Mouse (Mus musculus): ENCODE results near the gene Ndufs4. TPM values are rescaled to one million over a fixed set of nuclear protein-coding genes. Genes with fewer than 3 reads are reported as not detected.

Gene Ndufs4
- total and polyA plus RNA-seq, 2 experiments from 2014 or later = 36.4 to 414 TPM

DNA sequence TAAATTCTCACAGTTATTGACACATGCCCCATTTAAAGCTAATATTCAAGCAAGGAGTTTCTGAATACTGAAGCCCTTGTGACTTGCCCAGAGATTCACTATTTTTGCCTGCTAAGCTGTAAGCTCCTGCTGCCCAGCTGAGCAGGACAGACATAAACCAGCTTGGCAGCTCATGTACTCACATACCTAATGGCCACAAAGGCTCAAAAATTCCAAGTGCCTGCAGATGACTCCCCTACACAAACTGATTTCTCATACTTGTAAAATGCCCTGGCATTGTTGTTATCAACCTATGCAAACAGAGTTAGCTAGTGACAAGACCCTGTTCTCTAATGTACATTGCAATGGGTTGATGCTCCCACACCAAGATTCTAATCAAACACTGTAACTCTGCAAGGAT lies 68.9 kb downstream of the Ndufs4 start:
- Histone ChIP-seq H3K4me3 (ENCODE audit: low read depth, low read length) (no peak overlapping the region), H3K36me3 (ENCODE audit: insufficient read depth, low read length) (no peaks in the 10 kb centered on the region), H3K9ac (replicated peaks; ENCODE audit: low read length, poor library complexity, severe bottlenecking) (no peak overlapping the region), H3K4me2 (ENCODE audit: low read depth, low read length, poor library complexity, severe bottlenecking) (no peak overlapping the region), H3K27me3 (ENCODE audit: insufficient read depth, low read length) (no peaks in the 10 kb centered on the region), H3K9me3 (ENCODE audit: low read length) (no peaks in the 10 kb centered on the region), H3K4me1 (ENCODE audit: insufficient read depth, low read length) (no peaks in the 10 kb centered on the region; the same call in 1 of the 2 replicates), H3K27ac (ENCODE audit: low read depth, low read length) (no peak overlapping the region)
- ATAC-seq (ENCODE audit: low FRiP score) = no peak
- TF ChIP-seq CTCF (IDR thresholded peaks at IDR 0.05) = no peak
- no peak for DNase-seq (ENCODE audit: low spot score)

DNA sequence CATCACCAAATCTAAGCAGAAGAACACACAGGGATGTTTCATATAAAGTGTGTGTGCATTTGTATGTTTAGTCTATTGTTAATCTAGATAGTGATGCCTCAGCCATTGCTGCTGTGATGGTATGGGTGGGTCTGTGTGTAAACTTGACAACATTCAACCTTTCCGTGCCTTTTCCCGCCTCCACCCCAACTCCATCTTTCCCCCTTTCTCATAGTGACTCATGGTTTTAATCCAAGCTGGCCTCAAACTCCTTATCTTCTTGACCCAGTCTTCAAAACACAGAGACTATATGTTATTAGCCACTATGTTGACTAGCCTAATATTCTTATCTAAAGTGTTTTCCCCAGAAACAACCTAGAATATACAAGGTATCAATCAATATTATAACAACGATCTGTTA lies 72.7 kb downstream of the Ndufs4 start:
- Histone ChIP-seq H3K27ac (ENCODE audit: low read depth, low read length) (no peak overlapping the region), H3K9me3 (ENCODE audit: low read length) (no peaks in the 10 kb centered on the region), H3K4me3 (ENCODE audit: low read depth, low read length) (no peak overlapping the region), H3K9ac (replicated peaks; ENCODE audit: low read length, poor library complexity, severe bottlenecking) (no peak overlapping the region), H3K4me2 (ENCODE audit: low read depth, low read length, poor library complexity, severe bottlenecking) (no peak overlapping the region), H3K27me3 (ENCODE audit: insufficient read depth, low read length) (no peaks in the 10 kb centered on the region), H3K36me3 (ENCODE audit: insufficient read depth, low read length) (no peaks in the 10 kb centered on the region), H3K4me1 (ENCODE audit: insufficient read depth, low read length) (no peaks in the 10 kb centered on the region; the same call in 1 of the 2 replicates)
- DNase-seq (ENCODE audit: low spot score) = no peak
- 95% methylated on average over 3 of the region's 3 CpGs for WGBS
- TF ChIP-seq CTCF (IDR thresholded peaks at IDR 0.05) = no peak
- ATAC-seq (ENCODE audit: low FRiP score) = no peak

DNA sequence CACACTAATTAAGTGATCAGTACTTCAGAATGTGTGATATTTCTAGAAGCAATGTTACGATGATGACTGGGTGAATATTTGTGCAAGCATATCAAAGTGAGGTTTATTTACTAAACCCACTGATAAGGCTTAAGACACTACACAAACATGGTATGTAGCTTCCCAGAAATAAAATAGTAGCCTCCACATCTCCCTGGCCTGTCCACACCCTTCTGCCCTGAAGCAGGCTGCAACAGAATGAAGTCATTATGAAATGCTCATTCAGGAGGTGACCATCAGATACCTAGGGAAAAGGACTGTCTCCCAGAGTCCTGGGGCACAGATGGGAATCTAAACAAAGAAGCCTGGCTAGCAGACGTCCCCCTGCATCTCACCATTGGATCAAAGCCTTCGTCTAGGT lies 73.1 kb downstream of the Ndufs4 start:
- Histone ChIP-seq H3K4me1 (ENCODE audit: insufficient read depth, low read length) (no peaks in the 10 kb centered on the region; the same call in 1 of the 2 replicates), H3K9ac (replicated peaks; ENCODE audit: low read length, poor library complexity, severe bottlenecking) (no peak overlapping the region), H3K9me3 (ENCODE audit: low read length) (no peaks in the 10 kb centered on the region), H3K4me3 (ENCODE audit: low read depth, low read length) (no peak overlapping the region), H3K27ac (ENCODE audit: low read depth, low read length) (no peak overlapping the region), H3K4me2 (ENCODE audit: low read depth, low read length, poor library complexity, severe bottlenecking) (no peak overlapping the region), H3K27me3 (ENCODE audit: insufficient read depth, low read length) (no peaks in the 10 kb centered on the region), H3K36me3 (ENCODE audit: insufficient read depth, low read length) (no peaks in the 10 kb centered on the region)
- no peak for DNase-seq (ENCODE audit: low spot score)
- 84% methylated on average over 3 of the region's 3 CpGs for WGBS
- ATAC-seq (ENCODE audit: low FRiP score) = no peak
- TF ChIP-seq CTCF (IDR thresholded peaks at IDR 0.05) = no peak

DNA sequence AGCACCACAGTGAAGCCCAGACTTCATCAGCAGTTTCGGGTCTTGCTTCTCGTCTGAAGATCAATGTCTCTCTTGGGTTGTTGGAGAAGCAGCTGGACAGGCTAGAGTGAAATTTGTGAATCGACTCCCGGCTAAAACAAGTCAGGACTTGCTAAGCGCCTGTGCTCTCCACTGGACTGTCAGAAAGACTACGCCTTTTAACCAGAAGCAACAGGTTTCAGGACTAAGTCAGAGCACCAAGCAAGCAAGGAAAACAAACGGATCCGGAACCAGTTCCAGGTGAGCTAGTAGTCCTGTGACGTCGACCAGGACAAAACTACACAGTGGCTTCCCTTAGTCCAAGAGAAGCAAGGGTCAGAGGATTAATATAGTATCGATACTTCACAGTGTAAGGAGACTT lies 77.5 kb downstream of the Ndufs4 start:
- Histone ChIP-seq H3K4me2 (ENCODE audit: low read depth, low read length, poor library complexity, severe bottlenecking) (no peak overlapping the region), H3K36me3 (ENCODE audit: insufficient read depth, low read length) (no peaks in the 10 kb centered on the region), H3K4me1 (ENCODE audit: insufficient read depth, low read length) (no peaks in the 10 kb centered on the region), H3K9me3 (ENCODE audit: low read length) (no peaks in the 10 kb centered on the region), H3K27me3 (ENCODE audit: insufficient read depth, low read length) (no peaks in the 10 kb centered on the region), H3K4me3 (ENCODE audit: low read depth, low read length) (no peak overlapping the region), H3K9ac (replicated peaks; ENCODE audit: low read length, poor library complexity, severe bottlenecking) (no peak overlapping the region), H3K27ac (ENCODE audit: low read depth, low read length) (no peak overlapping the region)
- no peak for ATAC-seq (ENCODE audit: low FRiP score)
- DNase-seq (ENCODE audit: low spot score) = no peak
- TF ChIP-seq CTCF (IDR thresholded peaks at IDR 0.05) = no peak
- WGBS = 97% methylated on average over 11 of the region's 11 CpGs

DNA sequence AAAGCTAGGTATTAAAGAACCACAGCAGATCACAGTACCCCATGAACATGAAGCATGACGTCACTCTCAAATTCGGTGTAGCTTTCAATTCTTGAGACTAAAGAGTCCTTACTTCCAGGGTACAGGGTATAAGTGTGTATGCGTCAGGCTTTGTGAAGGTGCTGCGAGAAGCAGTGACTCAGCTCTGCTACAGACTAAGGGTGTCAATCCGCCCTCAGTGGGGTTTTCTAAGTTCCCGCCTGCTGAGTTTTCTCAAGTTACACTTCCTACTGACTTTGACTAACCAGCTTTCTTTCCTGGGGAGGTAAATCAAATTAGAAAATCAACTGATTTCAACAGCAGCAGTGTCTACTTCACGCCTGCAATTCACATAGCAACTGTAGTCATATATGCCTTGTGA lies 83.4 kb downstream of the Ndufs4 start:
- WGBS = 86% methylated on average over 7 of the region's 7 CpGs
- ATAC-seq (ENCODE audit: low FRiP score) (no peak), DNase-seq (ENCODE audit: low spot score) (no peak)
- Histone ChIP-seq H3K27me3 (ENCODE audit: insufficient read depth, low read length) (no peaks in the 10 kb centered on the region), H3K9ac (replicated peaks; ENCODE audit: low read length, poor library complexity, severe bottlenecking) (no peak overlapping the region), H3K4me1 (ENCODE audit: insufficient read depth, low read length) (no peaks in the 10 kb centered on the region), H3K9me3 (ENCODE audit: low read length) (no peaks in the 10 kb centered on the region), H3K4me2 (ENCODE audit: low read depth, low read length, poor library complexity, severe bottlenecking) (no peak overlapping the region), H3K4me3 (ENCODE audit: low read depth, low read length) (no peak overlapping the region), H3K36me3 (ENCODE audit: insufficient read depth, low read length) (0 out of 2 replicates have a peak, but pooled peaks cover 1% of the 10 kb centered on the region), H3K27ac (ENCODE audit: low read depth, low read length) (no peak overlapping the region)
- no peak for TF ChIP-seq CTCF (IDR thresholded peaks at IDR 0.05)

DNA sequence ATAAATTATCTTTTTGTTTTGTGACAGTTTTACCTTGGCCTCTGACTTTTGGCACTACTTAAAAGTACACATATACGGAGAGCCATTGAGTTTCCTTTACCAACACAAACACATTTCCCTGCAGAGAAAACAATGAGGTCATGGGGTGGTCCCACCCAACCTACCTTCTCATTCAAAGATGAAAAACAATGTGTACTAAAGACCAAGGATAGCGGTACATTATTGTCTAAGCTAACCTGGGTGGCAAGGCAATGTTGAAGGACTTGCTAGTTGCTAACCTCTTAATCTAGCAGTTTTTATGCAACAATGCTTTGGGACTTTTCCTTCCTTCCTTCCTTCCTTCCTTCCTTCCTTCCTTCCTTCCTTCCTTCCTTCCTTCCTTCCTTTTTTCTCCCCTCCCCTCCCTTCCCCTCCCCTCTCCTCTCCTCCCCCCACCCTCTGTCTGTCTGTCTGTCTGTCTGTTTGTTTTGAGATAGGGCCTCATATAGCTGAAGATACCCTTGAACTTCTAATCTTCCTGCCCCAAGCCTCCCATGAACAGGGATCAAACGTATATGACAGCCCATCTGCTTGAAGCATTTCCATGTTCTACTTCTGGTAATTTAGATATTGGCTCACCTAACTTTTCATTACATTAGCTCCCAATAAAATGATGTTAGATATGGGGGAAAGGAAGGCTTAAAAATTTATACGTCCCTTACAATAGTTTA lies 84.4 kb downstream of the Ndufs4 start:
- Histone ChIP-seq H3K27me3 (ENCODE audit: insufficient read depth, low read length) (no peaks in the 10 kb centered on the region), H3K9me3 (ENCODE audit: low read length) (no peaks in the 10 kb centered on the region), H3K4me1 (ENCODE audit: insufficient read depth, low read length) (no peaks in the 10 kb centered on the region), H3K9ac (replicated peaks; ENCODE audit: low read length, poor library complexity, severe bottlenecking) (no peak overlapping the region), H3K4me3 (ENCODE audit: low read depth, low read length) (no peak overlapping the region), H3K4me2 (ENCODE audit: low read depth, low read length, poor library complexity, severe bottlenecking) (no peak overlapping the region), H3K27ac (ENCODE audit: low read depth, low read length) (no peak overlapping the region), H3K36me3 (ENCODE audit: insufficient read depth, low read length) (0 out of 2 replicates have a peak, but pooled peaks cover 4% of the 10 kb centered on the region)
- ATAC-seq (ENCODE audit: low FRiP score) = no peak
- no peak for DNase-seq (ENCODE audit: low spot score)
- TF ChIP-seq CTCF (IDR thresholded peaks at IDR 0.05) = no peak
- 90% methylated on average over 4 of the region's 4 CpGs for WGBS
